13 mouse cellular contexts compared by ENCODE assay signal in the genomic region with DNA sequence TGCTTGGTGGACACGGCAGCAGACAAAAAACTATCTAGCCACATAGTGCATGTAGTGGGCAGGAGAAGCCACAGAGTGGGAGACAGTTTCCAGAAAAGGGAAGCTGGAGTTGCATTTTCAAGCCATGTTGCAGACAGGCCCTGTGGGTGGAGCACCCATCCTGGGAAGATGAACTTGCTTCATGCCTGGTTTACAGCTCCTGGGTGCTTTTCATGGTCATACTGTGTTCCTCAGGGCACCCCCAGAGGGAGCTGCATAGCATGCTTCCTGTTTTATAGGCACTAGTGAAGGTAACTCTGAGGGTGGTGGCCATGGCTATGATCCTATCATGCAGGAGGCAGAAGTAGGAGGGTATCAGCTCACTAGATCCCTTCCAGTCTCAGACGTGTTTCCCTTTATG. TPM values are rescaled to one million over a fixed set of nuclear protein-coding genes. Genes with fewer than 3 reads are reported as not detected.
DNase-seq lines count a peak whose midpoint lies in the region; ATAC-seq and TF ChIP-seq lines count a peak whose summit lies in the region.
"Had no signal": no experiment of that assay in that cellular context is flagged by ENCODE, and none has a peak within 500 bp of the region (broad histone marks: within the 10 kb centered on the region; RNA-seq: fewer than 3 reads in every experiment).

No protein-coding gene starts in this region.

- no peak overlapping the region for H3K9ac ChIP-seq in intestine, postnatal 0 days (ENCODE audit: low read depth, low read length)
- no peak overlapping the region for H3K9ac ChIP-seq in intestine, embryonic 15.5 days
- no peak overlapping the region for H3K9ac ChIP-seq in MEL (ENCODE audit: control insufficient read depth, low read depth, low read length, poor library complexity, severe bottlenecking)
- no peak overlapping the region for H3K9ac ChIP-seq in liver, postnatal 0 days (replicated peaks)
- H3K9ac ChIP-seq: lung, embryonic 14.5 days; midbrain, embryonic 15.5 days had no signal

- H3K4me1 ChIP-seq in intestine, postnatal 0 days (replicated peaks; ENCODE audit: control insufficient read depth, insufficient read depth, low read length): no peaks in the 10 kb centered on the region
- H3K4me1 ChIP-seq in intestine, embryonic 15.5 days (replicated peaks): no peaks in the 10 kb centered on the region
- H3K4me1 ChIP-seq in MEL (ENCODE audit: control insufficient read depth in 1 of 2, insufficient read depth in 2 of 2, low read length in 2 of 2): no peaks in the 10 kb centered on the region
- H3K4me1 ChIP-seq in liver, postnatal 0 days (ENCODE audit: insufficient read depth): no peaks in the 10 kb centered on the region
- H3K4me1 ChIP-seq: forebrain, embryonic 10.5 days; midbrain, embryonic 15.5 days had no signal

- TF ChIP-seq CTCF in intestine, postnatal 0 days (IDR thresholded peaks at IDR 0.05; ENCODE audit: low read depth): peak; percentile 30
- TF ChIP-seq CTCF in MEL (IDR thresholded peaks at IDR 0.05 in 2 of 3, conservative IDR thresholded peaks at IDR 0.05 in 1 of 3; ENCODE audit: control insufficient read depth in 1 of 3, insufficient read depth in 1 of 3, low read depth in 2 of 3, low read length in 3 of 3, poor library complexity in 1 of 3, severe bottlenecking in 1 of 3): peak in 1 of 3 experiments; percentile 20; a peak in 1 of 6 replicates
- peak; percentile 50 for TF ChIP-seq CTCF in liver, postnatal 0 days (IDR thresholded peaks at IDR 0.05; ENCODE audit: low read depth)

- ATAC-seq in intestine, postnatal 0 days: no peak
- no peak for ATAC-seq in intestine, embryonic 15.5 days
- no peak for ATAC-seq in liver, postnatal 0 days
- ATAC-seq: midbrain, embryonic 15.5 days had no signal

- H3K36me3 ChIP-seq in intestine, postnatal 0 days (ENCODE audit: control insufficient read depth, insufficient read depth): no peaks in the 10 kb centered on the region
- H3K36me3 ChIP-seq in intestine, embryonic 15.5 days: no peaks in the 10 kb centered on the region
- no peaks in the 10 kb centered on the region for H3K36me3 ChIP-seq in MEL (ENCODE audit: control insufficient read depth in 1 of 2, insufficient read depth in 2 of 2, low read length in 2 of 2)
- H3K36me3 ChIP-seq in liver, postnatal 0 days (replicated peaks; ENCODE audit: insufficient read depth, low read length): no peaks in the 10 kb centered on the region
- H3K36me3 ChIP-seq: forebrain, embryonic 10.5 days; midbrain, embryonic 15.5 days had no signal

- H3K27ac ChIP-seq in intestine, postnatal 0 days (ENCODE audit: low read depth, low read length): no peak overlapping the region
- no peak overlapping the region for H3K27ac ChIP-seq in intestine, embryonic 15.5 days
- no peak overlapping the region for H3K27ac ChIP-seq in MEL (ENCODE audit: control insufficient read depth, low read depth, low read length)
- H3K27ac ChIP-seq in liver, postnatal 0 days (ENCODE audit: low read depth): no peak overlapping the region
- H3K27ac ChIP-seq: forebrain, embryonic 10.5 days; midbrain, embryonic 15.5 days had no signal

- 76% methylated on average over 2 of the region's 2 CpGs for WGBS in intestine, postnatal 0 days
- 64% methylated on average over 2 of the region's 2 CpGs for WGBS in intestine, embryonic 15.5 days
- 40% methylated on average over 2 of the region's 2 CpGs for WGBS in liver, postnatal 0 days (ENCODE audit: insufficient replicate concordance)

- no peaks in the 10 kb centered on the region for H3K27me3 ChIP-seq in intestine, postnatal 0 days (replicated peaks; ENCODE audit: control insufficient read depth, insufficient read depth, low read length)
- no peaks in the 10 kb centered on the region for H3K27me3 ChIP-seq in intestine, embryonic 15.5 days (replicated peaks)
- H3K27me3 ChIP-seq in MEL (ENCODE audit: control insufficient read depth in 1 of 2, insufficient read depth in 2 of 2, low read length in 2 of 2): peaks cover 0 to 1% of the 10 kb centered on the region in 2 experiments; a peak in 3 of 4 replicates
- no peaks in the 10 kb centered on the region for H3K27me3 ChIP-seq in liver, postnatal 0 days (ENCODE audit: insufficient read depth, low read length)
- H3K27me3 ChIP-seq: midbrain, embryonic 15.5 days had no signal

- no peaks in the 10 kb centered on the region for H3K79me2 ChIP-seq in MEL (ENCODE audit: control insufficient read depth, insufficient read depth, low read length, poor library complexity)

- peak; percentile 23 for DNase-seq in MEL (ENCODE audit: low read depth, low spot score)
- peak; percentile 32 for DNase-seq in liver, postnatal 0 days
- DNase-seq in spleen, postnatal 36 days (ENCODE audit: low spot score in 2 of 2): peak; percentile 47 to 50
- no peak for DNase-seq in adrenal gland, adult 2 months
- DNase-seq in right cerebral cortex, postnatal 25 days: no peak
- no peak for DNase-seq in kidney, postnatal 25 days
- DNase-seq: gastrocnemius, postnatal 10 days; kidney, adult 8-10 months; lung, embryonic 14.5 days had no signal

- no peaks in the 10 kb centered on the region for H3K9me3 ChIP-seq in intestine, postnatal 0 days (ENCODE audit: control insufficient read depth)
- H3K9me3 ChIP-seq in intestine, embryonic 15.5 days: no peaks in the 10 kb centered on the region
- H3K9me3 ChIP-seq in MEL (replicated peaks; ENCODE audit: insufficient read depth, low read length): no peaks in the 10 kb centered on the region
- H3K9me3 ChIP-seq in liver, postnatal 0 days (ENCODE audit: low read length): no peaks in the 10 kb centered on the region
- H3K9me3 ChIP-seq: forebrain, embryonic 10.5 days; midbrain, embryonic 15.5 days had no signal

- no peak for TF ChIP-seq EP300 in MEL (IDR thresholded peaks at IDR 0.05; ENCODE audit: low read depth in 1 of 2, low read length in 2 of 2)
- TF ChIP-seq EP300 in liver, postnatal 0 days (IDR thresholded peaks at IDR 0.05; ENCODE audit: low read depth): no peak

- no peak for TF ChIP-seq RAD21 in MEL (IDR thresholded peaks at IDR 0.05; ENCODE audit: low read depth, low read length)

- no peak overlapping the region for H3K4me2 ChIP-seq in intestine, postnatal 0 days (replicated peaks; ENCODE audit: low read depth)
- H3K4me2 ChIP-seq in intestine, embryonic 15.5 days (replicated peaks): no peak overlapping the region
- no peak overlapping the region for H3K4me2 ChIP-seq in liver, postnatal 0 days (ENCODE audit: low read depth, low read length)
- H3K4me2 ChIP-seq: lung, embryonic 14.5 days; midbrain, embryonic 15.5 days had no signal

- H3K4me3 ChIP-seq in intestine, postnatal 0 days (ENCODE audit: low read depth, low read length): no peak overlapping the region
- H3K4me3 ChIP-seq in intestine, embryonic 15.5 days (replicated peaks): no peak overlapping the region
- H3K4me3 ChIP-seq in MEL (ENCODE audit: control insufficient read depth in 1 of 2, insufficient read depth in 1 of 2, low read depth in 2 of 2, low read length in 2 of 2): no peak overlapping the region
- H3K4me3 ChIP-seq in liver, postnatal 0 days (ENCODE audit: low read depth, low read length): no peak overlapping the region
- H3K4me3 ChIP-seq: forebrain, embryonic 10.5 days; midbrain, embryonic 15.5 days had no signal

- no peak for TF ChIP-seq POLR2A in MEL (IDR thresholded peaks at IDR 0.05; ENCODE audit: control insufficient read depth in 1 of 2, insufficient read depth in 1 of 2, low read depth in 1 of 2, low read length in 2 of 2, poor library complexity in 1 of 2)

TF ChIP-seq in MEL, 35 proteins besides CTCF, POLR2A, EP300 and RAD21:
- TF ChIP-seq MAFK (IDR thresholded peaks at IDR 0.05; ENCODE audit: borderline replicate concordance, low read depth, low read length) (no peak), CHD1 (IDR thresholded peaks at IDR 0.05; ENCODE audit: low read depth, low read length) (no peak), USF2 (IDR thresholded peaks at IDR 0.05; ENCODE audit: borderline replicate concordance in 1 of 2, insufficient read depth in 1 of 2, low read depth in 1 of 2, low read length in 2 of 2) (no peak), TAL1 (IDR thresholded peaks at IDR 0.05; ENCODE audit: low read length) (no peak), MXI1 (IDR thresholded peaks at IDR 0.05; ENCODE audit: low read depth, low read length) (no peak), KAT2A (conservative IDR thresholded peaks at IDR 0.05; ENCODE audit: low read depth, low read length) (no peak), ZKSCAN1 (IDR thresholded peaks at IDR 0.05; ENCODE audit: low read depth, low read length) (no peak), JUND (IDR thresholded peaks at IDR 0.05; ENCODE audit: low read depth, low read length) (no peak), TBP (IDR thresholded peaks at IDR 0.05; ENCODE audit: low read depth, low read length) (no peak), GATA1 (IDR thresholded peaks at IDR 0.05; ENCODE audit: low read depth, low read length) (no peak), ELF1 (IDR thresholded peaks at IDR 0.05; ENCODE audit: low read depth, low read length) (no peak), MYC (IDR thresholded peaks at IDR 0.05; ENCODE audit: low read depth, low read length) (no peak), MYB (IDR thresholded peaks at IDR 0.05; ENCODE audit: low read depth, low read length) (no peak), CHD2 (IDR thresholded peaks at IDR 0.05; ENCODE audit: low read length) (no peak), SIN3A (IDR thresholded peaks at IDR 0.05; ENCODE audit: low read length) (no peak)
TF ChIP-seq in MEL: peak in this region for 0.

RNA-seq across cellular contexts. Expression of a gene that starts 37.4 kb away (rescaled TPM):
- polyA plus RNA-seq in intestine, postnatal 0 days (2015; fragmentation: Nextera tagmentation; extraction: Ambion mirVana): 519 and 553 TPM in 2 replicates
- 363 and 366 TPM in 2 replicates for polyA plus RNA-seq in intestine, embryonic 15.5 days (2015; fragmentation: Nextera tagmentation; extraction: Ambion mirVana)
- 190 and 191 TPM in 2 replicates for total RNA-seq in MEL (2012; rRNA removed)
- polyA plus RNA-seq in MEL (2012; ENCODE audit: insufficient read depth in 1 of 2, insufficient read length in 2 of 2, low read depth in 1 of 2, low replicate concordance in 2 of 2, missing spikeins in 1 of 2): 100 to 1,000 TPM in 1 of 2 experiments, not detected in 1; 163 TPM
- polyA plus RNA-seq in liver, postnatal 0 days (2015; fragmentation: Nextera tagmentation; extraction: Ambion mirVana): 380 and 395 TPM in 2 replicates
- 100 to 1,000 TPM; 247 to 409 TPM for total RNA-seq in adrenal gland, adult 2 months (2021)
- 860 and 1,083 TPM in 2 replicates for polyA plus RNA-seq in adrenal gland, adult 2 months (2012; rRNA removed)

Comparison
In these comparisons a context has a peak if more than half of its experiments do, and no peak if none do; other contexts are left out.
1. DNase-seq: peak in MEL (single experiment), liver, postnatal 0 days (single experiment) and spleen, postnatal 36 days (2 of 2); none in adrenal gland, adult 2 months (single experiment), right cerebral cortex, postnatal 25 days (single experiment) and kidney, postnatal 25 days (0 of 2).